Mouse (Mus musculus) hindbrain, embryonic 12.5 days (tissue): ENCODE results near the gene Tceal3. TPM values are rescaled to one million over a fixed set of nuclear protein-coding genes. Genes with fewer than 3 reads are reported as not detected.
"Not testable (repeated sequence)": the region's sequence is repeated elsewhere in the genome, so short reads cannot be mapped to it uniquely, and the experiment has no call there.

ENCODE experiments used
- ATAC-seq: fragments of 200-750 bp; cut with Nextera tagmentation; 2 replicates; pipeline ENCODE4 v1.8.0; 2017; ENCODE audit warnings: moderate TSS enrichment; ENCODE audit not compliant: low FRiP score
- H3K27ac ChIP-seq: fragments of 300-500 bp; sonication (generic); 2 replicates; pipeline ENCODE4 v1.5.1; 2016; ENCODE audit warnings: mild to moderate bottlenecking
- H3K27me3 ChIP-seq: fragments of 300-500 bp; sonication (generic); 2 replicates; pipeline ENCODE4 v1.6.1; 2016; ENCODE audit warnings: mild to moderate bottlenecking
- H3K36me3 ChIP-seq: fragments of 300-500 bp; sonication (generic); 2 replicates; pipeline ENCODE4 v1.6.1; 2016; ENCODE audit warnings: mild to moderate bottlenecking
- H3K4me1 ChIP-seq: fragments of 300-500 bp; sonication (generic); 2 replicates; pipeline ENCODE4 v1.6.1; 2016
- H3K4me2 ChIP-seq: fragments of 300-500 bp; sonication (generic); replicated peaks from 2 replicates; pipeline ENCODE4 v1.6.1; 2016; ENCODE audit warnings: mild to moderate bottlenecking
- H3K4me3 ChIP-seq: fragments of 300-500 bp; sonication (generic); 2 replicates; pipeline ENCODE4 v1.5.1; 2016; ENCODE audit warnings: mild to moderate bottlenecking
- H3K9ac ChIP-seq: fragments of 300-500 bp; sonication (generic); 2 replicates; pipeline ENCODE4 v1.6.1; 2016; ENCODE audit warnings: mild to moderate bottlenecking, moderate library complexity
- H3K9me3 ChIP-seq: fragments of 300-500 bp; sonication (generic); replicated peaks from 2 replicates; pipeline ENCODE4 v1.6.1; 2016; ENCODE audit warnings: mild to moderate bottlenecking
- WGBS: fragments of 180-500 bp; shearing (Covaris S2); methylation state at CpG from one replicate; pipeline ENCODE4 v1.1.7; 2016; 5-methylcytosine and 5-hydroxymethylcytosine counted together
- polyA plus RNA-seq: library from polyadenylated mRNA; unstranded; fragments of >200 nt; fragmentation: Nextera tagmentation; extraction: Ambion mirVana; gene quantifications from 2 replicates; pipeline ENCODE4 v1.2.1, GENCODE M21; 2016

Gene Tceal3
- 31.4 and 42.0 TPM in 2 replicates for polyA plus RNA-seq

DNA sequence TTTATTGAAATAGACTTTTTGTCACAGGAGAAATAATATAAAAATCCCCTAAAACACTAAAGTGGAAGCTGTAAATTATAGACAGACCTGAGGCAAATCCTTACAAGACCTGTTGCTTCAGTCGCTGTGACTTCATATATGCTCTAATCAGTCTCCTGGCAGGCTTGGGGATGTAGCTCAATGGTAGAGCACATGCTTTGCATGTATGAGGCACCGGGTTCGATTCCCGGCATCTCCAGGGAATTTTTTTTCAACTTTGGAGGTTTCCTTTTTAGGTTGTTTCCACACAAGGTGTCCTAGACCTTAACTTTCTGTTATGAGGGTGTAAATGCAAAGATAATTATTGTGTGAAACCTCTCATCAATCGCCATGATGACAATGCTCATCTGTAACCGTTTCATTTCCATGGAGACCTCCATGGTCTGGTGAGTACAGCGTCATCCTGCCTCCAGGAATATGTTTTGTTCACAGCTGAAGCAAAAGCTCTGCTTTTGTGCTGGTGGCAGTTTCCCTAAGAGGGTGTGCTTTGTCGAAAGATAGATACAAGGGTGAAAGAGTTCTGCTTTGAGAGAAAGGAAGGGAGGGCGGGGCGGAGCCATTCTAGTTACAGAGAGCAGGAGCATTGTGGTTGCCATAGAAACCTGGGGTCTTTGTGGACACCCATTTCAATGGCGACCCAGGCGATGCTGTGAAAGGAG lies at the start of gene Tceal3:
Tceal3 (plus strand) TSS at position 644 of the 698 bp plus-strand sequence.
- Histone ChIP-seq H3K36me3 (no peaks in the 10 kb centered on the region), H3K4me1 (no peaks in the 10 kb centered on the region), H3K27ac (peak within 1 kb of the TSS; percentile 79), H3K27me3 (no peaks in the 10 kb centered on the region), H3K4me2 (peak within 1 kb of the TSS; percentile 39), H3K4me3 (peak within 1 kb of the TSS; percentile 33), H3K9ac (peak within 1 kb of the TSS; percentile 50), H3K9me3 (no peaks in the 10 kb centered on the region)
- 31% methylated on average over 12 of the region's 12 CpGs for WGBS
- peak; percentile 95 for ATAC-seq

DNA sequence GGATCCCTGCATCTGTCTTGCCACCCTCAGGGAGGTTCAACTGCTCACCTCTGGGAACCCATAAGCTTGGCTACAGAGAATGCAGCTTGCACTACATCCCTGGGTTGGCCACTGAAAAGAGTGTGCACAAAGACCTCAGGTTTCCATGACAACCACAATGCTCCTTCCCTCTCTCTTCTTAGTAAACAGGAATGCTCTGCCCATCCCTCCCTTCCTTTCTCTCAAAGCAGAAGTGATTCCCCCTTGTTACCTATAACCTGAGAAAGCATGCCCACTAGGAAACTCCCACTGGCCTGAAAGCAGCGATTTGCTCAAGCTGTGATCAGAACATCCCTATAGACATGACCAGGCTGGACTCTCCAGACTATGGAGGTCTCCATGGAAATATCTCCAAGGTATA lies 46.7 kb upstream of the Tceal3 start, which contains the start of gene Kir3dl2:
Kir3dl2 (minus strand) TSS at position 101 of the 400 bp plus-strand sequence.
- H3K27ac ChIP-seq, H3K36me3 ChIP-seq, H3K9ac ChIP-seq, H3K4me1 ChIP-seq, H3K27me3 ChIP-seq, ATAC-seq, H3K9me3 ChIP-seq, H3K4me3 ChIP-seq, H3K4me2 ChIP-seq: not testable (repeated sequence)
- 60% methylated on average over 1 of the region's 1 CpGs for WGBS

DNA sequence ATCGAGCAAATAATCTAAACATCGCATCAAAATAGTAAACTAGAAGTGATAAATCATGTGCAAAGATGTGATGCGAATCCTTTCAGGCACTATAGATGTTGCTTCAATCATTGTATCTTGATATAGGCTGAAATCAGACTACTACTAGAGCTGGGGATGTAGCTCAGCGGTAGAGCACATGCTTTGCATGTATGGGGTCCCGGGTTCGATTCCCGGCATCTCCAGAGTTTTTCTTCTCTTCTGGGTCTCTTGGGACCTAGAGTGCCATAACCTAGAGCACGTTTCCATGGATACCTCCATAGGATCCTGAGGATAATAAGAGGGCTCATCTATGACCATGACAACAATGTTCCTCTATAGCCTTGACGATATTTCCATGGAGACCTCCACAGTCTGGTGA lies 21.5 kb upstream of the Tceal3 start:
- not testable (repeated sequence) for H3K9me3 ChIP-seq, H3K4me1 ChIP-seq, H3K36me3 ChIP-seq, H3K4me2 ChIP-seq, ATAC-seq, H3K27me3 ChIP-seq, H3K27ac ChIP-seq, H3K4me3 ChIP-seq, H3K9ac ChIP-seq
- 84% methylated on average over 9 of the region's 9 CpGs for WGBS

GRCm38 (mm10) chrX:136584617-136585016 lies 6.0 kb upstream of the Tceal3 start:
- H3K9me3 ChIP-seq: no peaks in the 10 kb centered on the region
- no peak overlapping the region for H3K4me3 ChIP-seq
- no peaks in the 10 kb centered on the region for H3K36me3 ChIP-seq
- 80% methylated on average over 1 of the region's 1 CpGs for WGBS
- ATAC-seq: no peak
- H3K9ac ChIP-seq: no peak overlapping the region
- no peak overlapping the region for H3K4me2 ChIP-seq
- H3K4me1 ChIP-seq: no peaks in the 10 kb centered on the region
- H3K27me3 ChIP-seq: no peaks in the 10 kb centered on the region
- no peak overlapping the region for H3K27ac ChIP-seq

DNA sequence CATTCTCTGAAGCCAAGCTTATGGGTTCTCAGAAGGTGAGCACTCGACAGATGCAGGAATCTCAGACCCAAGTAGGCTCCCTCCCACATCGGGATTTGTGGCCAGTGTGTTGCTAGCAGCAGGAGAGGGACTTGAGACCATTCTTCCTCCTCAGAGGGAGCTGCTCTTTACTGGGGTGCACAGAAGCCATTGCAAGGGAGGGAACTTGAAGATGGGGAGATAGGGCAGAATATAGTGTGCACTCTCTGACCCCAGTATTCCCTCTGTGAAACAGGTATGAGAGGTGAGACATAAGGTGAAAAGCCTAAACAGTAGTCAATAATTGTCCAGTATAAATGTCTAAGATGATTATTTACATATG lies 235 bp downstream of the Tceal3 start:
- no peaks in the 10 kb centered on the region for H3K36me3 ChIP-seq
- H3K4me2 ChIP-seq: peak overlapping the region; percentile 39
- peak overlapping the region; percentile 50 for H3K9ac ChIP-seq
- H3K4me1 ChIP-seq: no peaks in the 10 kb centered on the region
- no peak; the same call in 1 of the 2 replicates for ATAC-seq
- peak overlapping the region; percentile 33 for H3K4me3 ChIP-seq
- no peaks in the 10 kb centered on the region for H3K9me3 ChIP-seq
- WGBS: 28% methylated on average over 2 of the region's 2 CpGs
- H3K27me3 ChIP-seq: no peaks in the 10 kb centered on the region
- H3K27ac ChIP-seq: peak overlapping the region; percentile 79

DNA sequence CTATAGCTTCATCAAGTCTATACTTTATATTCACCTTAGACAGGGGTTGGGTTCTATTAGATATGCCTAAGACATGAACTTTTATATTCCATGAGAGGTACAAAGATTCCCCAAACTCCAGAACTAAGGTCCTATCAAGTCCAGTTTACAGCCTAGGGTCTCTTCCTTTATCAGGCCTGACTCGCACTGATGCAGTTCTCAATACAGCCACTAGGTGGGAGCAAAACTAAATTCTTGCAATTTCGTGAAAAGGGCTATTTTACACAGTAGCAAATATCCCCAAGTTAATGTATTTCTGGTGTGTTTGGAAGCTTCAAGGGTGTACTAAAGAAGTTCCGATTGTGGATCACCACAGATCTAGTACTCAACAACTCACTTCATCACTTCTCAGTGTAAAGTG lies 8.8 kb downstream of the Tceal3 start:
- H3K36me3 ChIP-seq: no peaks in the 10 kb centered on the region
- no peak overlapping the region for H3K4me3 ChIP-seq
- no peaks in the 10 kb centered on the region for H3K4me1 ChIP-seq
- H3K9ac ChIP-seq: no peak overlapping the region
- no peak for ATAC-seq
- no peaks in the 10 kb centered on the region for H3K27me3 ChIP-seq
- H3K27ac ChIP-seq: no peak overlapping the region
- no peak overlapping the region for H3K4me2 ChIP-seq
- no peaks in the 10 kb centered on the region for H3K9me3 ChIP-seq
- 23% methylated on average over 3 of the region's 3 CpGs for WGBS

- no peak overlapping the region for H3K4me3 ChIP-seq
- H3K36me3 ChIP-seq: no peaks in the 10 kb centered on the region
- no peak for ATAC-seq
- H3K27ac ChIP-seq: no peak overlapping the region
- peaks cover 4% of the 10 kb centered on the region; the same call in 1 of the 2 replicates for H3K27me3 ChIP-seq
- H3K9me3 ChIP-seq: no peaks in the 10 kb centered on the region
- H3K9ac ChIP-seq: no peak overlapping the region
- no peaks in the 10 kb centered on the region for H3K4me1 ChIP-seq
- no peak overlapping the region for H3K4me2 ChIP-seq
- 81% methylated on average over 4 of the region's 4 CpGs for WGBS
Measured at GRCm38 (mm10) chrX:136606951-136607350, 16.3 kb downstream of the Tceal3 start.

GRCm38 (mm10) chrX:136607395-136607794 lies 16.8 kb downstream of the Tceal3 start:
- no peaks in the 10 kb centered on the region for H3K9me3 ChIP-seq
- H3K27me3 ChIP-seq: peaks cover 4% of the 10 kb centered on the region; the same call in 1 of the 2 replicates
- H3K36me3 ChIP-seq: no peaks in the 10 kb centered on the region
- 49% methylated on average over 3 of the region's 3 CpGs for WGBS
- H3K9ac ChIP-seq: no peak overlapping the region
- no peak overlapping the region for H3K4me2 ChIP-seq
- H3K27ac ChIP-seq: no peak overlapping the region
- no peak overlapping the region for H3K4me3 ChIP-seq
- ATAC-seq: no peak
- no peaks in the 10 kb centered on the region for H3K4me1 ChIP-seq

- no peak for ATAC-seq
Measured at GRCm38 (mm10) chrX:136611346-136611745, 20.7 kb downstream of the Tceal3 start.

GRCm38 (mm10) chrX:136615889-136616288 lies 25.2 kb downstream of the Tceal3 start:
- not testable (repeated sequence) for H3K4me3 ChIP-seq, H3K4me1 ChIP-seq, H3K4me2 ChIP-seq, H3K27ac ChIP-seq, H3K9ac ChIP-seq, H3K27me3 ChIP-seq, H3K36me3 ChIP-seq, H3K9me3 ChIP-seq, ATAC-seq
- 62% methylated on average over 3 of the region's 3 CpGs for WGBS

More at GRCm38 (mm10) chrX:136611346-136611745, 20.7 kb downstream of the Tceal3 start:
- Histone ChIP-seq H3K4me3 (no peak overlapping the region), H3K36me3 (no peaks in the 10 kb centered on the region), H3K4me2 (no peak overlapping the region), H3K4me1 (no peaks in the 10 kb centered on the region), H3K9ac (no peak overlapping the region), H3K9me3 (no peaks in the 10 kb centered on the region), H3K27ac (no peak overlapping the region), H3K27me3 (peaks cover 4% of the 10 kb centered on the region; the same call in 1 of the 2 replicates)
- 62% methylated on average over 3 of the region's 3 CpGs for WGBS

DNA sequence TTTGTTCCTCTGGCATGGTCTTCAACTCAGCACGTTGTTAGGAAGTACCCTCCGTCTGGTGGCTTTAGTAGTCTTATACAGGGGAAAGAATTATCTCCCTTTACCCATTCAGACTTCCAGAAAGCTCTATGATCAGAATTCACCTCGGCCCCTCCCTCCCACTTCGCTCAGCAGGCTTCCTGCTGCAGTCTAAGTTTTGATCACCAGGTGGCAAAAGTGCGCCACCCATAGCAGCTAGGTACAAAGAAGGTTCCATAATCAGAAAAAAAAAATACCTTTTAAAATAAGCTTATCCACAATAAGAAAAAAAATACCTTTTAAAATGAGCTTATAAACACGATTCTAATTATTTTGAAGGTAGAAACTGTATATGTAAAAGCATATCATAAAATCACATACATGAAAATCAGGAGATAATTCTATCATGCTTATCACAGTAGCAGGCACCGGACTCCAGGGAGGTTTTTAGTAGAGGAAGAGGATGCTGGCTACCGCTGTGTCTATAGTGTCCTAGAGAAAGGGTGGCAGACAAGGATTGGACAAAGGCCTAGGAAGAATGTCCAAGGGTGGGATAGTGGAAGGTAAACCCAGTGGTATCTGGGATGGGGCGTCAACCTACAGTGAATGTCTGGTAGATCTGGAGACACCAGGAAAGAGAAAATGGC lies 34.4 kb downstream of the Tceal3 start:
- Histone ChIP-seq H3K36me3 (no peaks in the 10 kb centered on the region), H3K4me3 (no peak overlapping the region), H3K9me3 (no peaks in the 10 kb centered on the region), H3K27ac (no peak overlapping the region), H3K4me2 (no peak overlapping the region), H3K27me3 (no peaks in the 10 kb centered on the region), H3K9ac (no peak overlapping the region), H3K4me1 (no peaks in the 10 kb centered on the region)
- WGBS: 59% methylated on average over 9 of the region's 9 CpGs
- ATAC-seq: no peak

- Histone ChIP-seq H3K27ac (no peak overlapping the region), H3K9ac (no peak overlapping the region), H3K36me3 (no peaks in the 10 kb centered on the region), H3K4me3 (no peak overlapping the region), H3K4me1 (no peaks in the 10 kb centered on the region), H3K9me3 (no peaks in the 10 kb centered on the region), H3K4me2 (no peak overlapping the region), H3K27me3 (no peaks in the 10 kb centered on the region)
- WGBS: 73% methylated on average over 4 of the region's 4 CpGs
- ATAC-seq: no peak
Measured at GRCm38 (mm10) chrX:136625959-136626358, 35.3 kb downstream of the Tceal3 start.

DNA sequence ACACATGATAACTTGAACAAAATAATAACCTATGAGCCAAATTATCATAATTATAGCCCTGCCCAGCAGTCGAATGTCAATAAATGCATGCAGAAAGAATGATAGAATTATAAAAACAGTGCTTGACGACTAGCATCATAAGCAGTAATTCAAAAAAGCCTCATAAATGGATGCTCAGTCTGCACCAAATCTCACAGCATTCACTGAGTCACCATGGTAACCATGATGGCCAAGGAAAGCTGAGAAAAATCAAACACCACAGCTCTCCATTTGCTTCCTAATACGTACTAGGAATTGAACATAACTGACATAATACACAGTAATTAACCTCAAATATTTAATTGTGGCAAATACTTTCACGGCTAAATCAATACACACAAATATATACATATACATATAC lies 44.5 kb downstream of the Tceal3 start:
- ATAC-seq: no peak
- no peaks in the 10 kb centered on the region for H3K27me3 ChIP-seq
- WGBS: 68% methylated on average over 4 of the region's 4 CpGs
- H3K36me3 ChIP-seq: no peaks in the 10 kb centered on the region
- no peak overlapping the region for H3K4me2 ChIP-seq
- no peak overlapping the region for H3K4me3 ChIP-seq
- no peak overlapping the region for H3K27ac ChIP-seq
- no peaks in the 10 kb centered on the region for H3K9me3 ChIP-seq
- H3K4me1 ChIP-seq: no peaks in the 10 kb centered on the region
- no peak overlapping the region for H3K9ac ChIP-seq
